Mouse (Mus musculus) lung, postnatal 0 days (tissue): Measurements from ENCODE around the gene Fyn.

Experiments used
- CTCF ChIP-seq: IDR thresholded peaks from 2 replicates; pipeline ENCODE4 v1.5.1; 2016; ENCODE audit warnings: antibody characterized with exemption, mild to moderate bottlenecking
- EP300 ChIP-seq: IDR thresholded peaks from 2 replicates; pipeline ENCODE4 v1.6.1; 2016; ENCODE audit warnings: antibody characterized with exemption, mild to moderate bottlenecking, control low read depth

DNA sequence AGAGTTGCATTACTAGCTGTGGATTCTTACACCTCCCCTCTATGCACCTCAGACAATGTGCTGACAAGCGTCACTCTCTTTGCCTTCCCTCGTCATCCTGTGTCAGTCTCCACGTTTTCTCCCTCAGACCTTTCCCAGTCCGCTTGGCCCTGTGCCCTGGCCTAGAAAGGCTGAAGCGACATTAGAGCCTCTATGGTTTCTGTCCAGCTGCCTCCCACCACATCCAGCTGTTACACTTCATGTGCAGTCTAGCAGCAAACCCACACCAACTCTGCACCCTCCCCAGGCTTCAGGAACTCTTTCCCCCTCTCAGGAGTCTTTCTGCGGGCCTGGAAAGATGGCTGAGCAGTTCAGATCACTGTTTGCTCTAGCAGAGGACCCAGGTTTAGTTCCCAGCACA lies 98.7 kb downstream of the Fyn start:
- no peak for TF ChIP-seq CTCF
- no peak for TF ChIP-seq EP300
